Mouse (Mus musculus) c-Kit-positive CD71-positive TER-119-negative erythroid progenitor cells, embryonic 14.5 days (primary cell): ENCODE measurements around the gene Olfr1009.
"Not testable (repeated sequence)": the region's sequence is repeated elsewhere in the genome, so short reads cannot be mapped to it uniquely, and the experiment has no call there.

Experiments used
- DNase-seq: peaks from one replicate; pipeline ENCODE4 v3.0.0-alpha.2; 2013; ENCODE audit warnings: low read depth

Gene Olfr1009

DNA sequence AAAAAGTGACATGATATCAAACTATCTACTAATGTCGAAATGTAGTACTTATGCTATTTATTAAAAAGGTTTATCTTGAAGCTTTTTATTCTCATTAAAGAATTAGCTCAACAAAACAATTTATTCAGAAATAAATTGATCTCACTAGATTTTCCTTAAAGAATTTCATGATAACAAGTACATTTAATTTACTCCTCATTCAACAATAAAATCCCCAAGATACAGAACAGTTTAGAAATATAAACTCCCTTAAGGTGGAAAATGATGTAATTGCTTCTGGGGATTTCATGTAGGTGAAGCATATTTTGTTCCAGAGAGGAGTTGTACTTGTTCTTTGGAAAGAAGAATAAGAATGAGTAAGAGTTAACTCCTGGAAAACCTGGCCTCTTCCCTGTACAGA, at the start of gene Olfr1009:
TSS of gene Olfr1009 (plus strand) at position 301 of the 400 bp plus-strand sequence.
- no peak for DNase-seq

DNA sequence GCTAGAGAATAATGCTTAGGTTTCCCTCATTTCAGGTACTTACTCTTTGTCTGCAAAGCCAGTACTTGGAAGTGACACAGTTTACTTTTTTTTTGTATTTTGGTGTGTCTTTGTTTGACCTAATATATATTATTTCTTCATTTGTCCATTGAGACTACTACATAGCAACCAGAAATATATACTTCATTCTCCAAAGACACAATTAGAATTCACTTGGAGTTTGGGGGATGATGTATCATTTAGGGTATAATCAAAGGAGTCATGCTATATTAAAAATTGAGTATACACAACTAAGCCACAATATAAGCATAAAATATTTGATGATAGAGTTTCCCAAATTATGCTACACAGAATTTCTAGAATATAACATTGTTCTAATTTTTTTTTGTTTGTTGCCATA, 36.6 kb upstream of the Olfr1009 start, which contains the start of gene Olfr1006:
TSS of gene Olfr1006 (minus strand) at position 101 of the 400 bp plus-strand sequence.
- DNase-seq, result no peak

DNA sequence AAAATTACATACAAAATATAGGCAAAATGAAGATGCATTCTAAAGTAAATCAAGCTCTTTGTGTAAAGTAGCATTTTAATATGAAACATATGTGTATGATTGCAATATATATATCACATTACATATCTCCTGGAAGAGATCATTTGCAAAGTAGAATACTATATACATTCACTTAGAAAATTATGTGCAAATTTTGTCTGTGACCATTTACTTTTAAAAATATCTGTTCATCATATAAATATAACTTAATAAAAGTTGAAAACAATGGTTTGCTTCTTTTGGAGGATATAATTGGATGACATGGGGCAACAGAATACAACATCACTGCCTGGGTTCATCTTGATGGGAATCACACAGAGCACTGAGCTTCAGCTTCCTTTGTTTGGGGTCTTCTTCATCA, 26.1 kb upstream of the Olfr1009 start, which contains the start of gene Olfr1008:
TSS of gene Olfr1008 (plus strand) at position 301 of the 400 bp plus-strand sequence.
- DNase-seq, result no peak

DNA sequence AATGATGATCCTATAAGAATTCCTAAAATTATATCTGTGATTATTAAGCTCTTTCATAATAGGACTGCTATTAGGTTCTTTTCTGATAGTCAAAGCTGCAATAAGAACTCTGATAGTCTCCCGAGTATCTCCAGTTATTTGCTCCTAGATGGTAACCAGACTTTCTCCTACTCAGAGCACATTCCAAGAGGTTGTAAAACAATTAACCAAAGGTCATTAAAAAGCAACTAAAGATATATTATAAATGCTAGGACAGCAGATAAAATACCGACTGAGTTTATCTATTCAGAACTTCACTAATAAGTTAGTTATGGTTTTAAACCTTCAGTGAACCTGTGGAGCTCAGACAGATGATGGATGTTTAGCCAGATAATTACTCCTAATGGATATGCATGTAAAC, 4.5 kb upstream of the Olfr1009 start:
- not testable (repeated sequence) for DNase-seq

DNA sequence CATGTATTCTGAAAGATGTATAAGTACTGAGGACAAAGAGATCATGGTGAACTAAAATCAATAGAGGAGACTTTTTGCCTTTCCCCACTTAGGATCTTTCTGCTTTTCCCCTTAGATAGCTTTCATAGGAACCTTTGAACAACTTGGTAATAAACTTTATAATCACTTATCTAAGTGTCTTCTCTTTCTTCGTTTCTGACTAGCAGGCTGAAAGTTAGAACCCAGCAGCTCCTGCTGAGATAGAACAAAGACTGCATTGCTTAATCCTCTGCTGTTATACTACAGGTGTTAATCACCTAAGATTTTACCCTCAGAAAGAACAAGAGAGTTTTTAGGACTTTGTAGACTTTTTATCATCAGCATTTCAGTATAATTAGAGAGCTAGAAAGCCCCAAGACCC, 4.1 kb upstream of the Olfr1009 start:
- DNase-seq, result no peak

DNA sequence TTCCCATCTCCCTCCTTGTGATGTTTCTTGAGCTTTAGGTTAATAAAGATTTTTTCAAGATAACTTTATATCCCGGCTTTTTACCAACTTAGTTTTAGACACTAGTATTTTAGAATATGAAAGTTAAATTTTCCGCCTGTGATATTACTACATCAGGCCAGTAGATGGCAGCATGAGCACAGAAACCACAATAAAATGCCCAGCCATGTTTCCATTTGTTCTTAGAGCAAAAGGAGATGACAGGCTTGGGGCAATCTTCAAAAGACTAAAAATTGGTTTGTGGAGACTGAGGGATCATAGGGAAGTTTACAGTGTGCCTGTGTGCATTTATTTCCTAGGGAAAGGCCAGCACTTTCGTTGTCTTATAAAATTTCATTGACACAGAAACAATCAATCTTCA, 10.6 kb downstream of the Olfr1009 start:
- no peak for DNase-seq

DNA sequence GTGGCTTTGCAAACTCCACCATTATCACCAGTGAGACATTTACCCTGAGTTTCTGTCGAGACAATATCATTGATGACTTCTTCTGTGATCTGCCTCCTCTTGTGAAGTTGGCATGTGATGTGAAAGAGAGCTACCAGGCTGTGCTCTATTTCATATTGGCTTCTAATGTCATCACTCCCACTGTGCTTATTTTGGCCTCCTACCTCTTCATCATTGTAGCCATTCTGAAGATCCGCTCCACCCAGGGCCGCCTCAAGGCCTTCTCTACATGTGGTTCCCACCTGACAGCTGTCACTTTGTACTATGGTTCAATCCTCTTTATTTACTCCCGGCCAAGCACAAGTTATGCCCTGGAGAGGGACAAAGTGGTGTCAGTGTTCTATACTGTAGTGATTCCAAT, 38.6 kb downstream of the Olfr1009 start:
- no peak for DNase-seq

DNA sequence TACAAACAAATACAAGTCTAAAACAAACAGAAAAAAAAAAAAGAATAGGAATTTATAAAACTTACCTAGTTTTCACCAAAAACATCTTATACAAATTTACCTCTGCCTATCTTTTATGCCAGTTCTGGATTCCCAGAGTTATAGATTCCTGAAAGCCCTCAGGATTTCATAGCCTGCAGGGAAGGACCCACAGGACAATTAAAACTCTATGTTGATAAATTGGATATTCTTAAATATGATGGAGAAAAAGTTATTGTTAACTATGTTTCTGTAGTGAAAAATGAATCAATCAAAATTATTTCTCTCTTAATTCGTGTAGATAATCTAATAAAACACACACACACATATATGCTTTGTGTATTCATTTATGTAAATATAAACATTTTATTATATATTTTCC, 47.4 kb downstream of the Olfr1009 start, which contains the start of gene Olfr1012:
TSS of gene Olfr1012 (minus strand) at position 101 of the 400 bp plus-strand sequence.
- DNase-seq, result no peak

DNA sequence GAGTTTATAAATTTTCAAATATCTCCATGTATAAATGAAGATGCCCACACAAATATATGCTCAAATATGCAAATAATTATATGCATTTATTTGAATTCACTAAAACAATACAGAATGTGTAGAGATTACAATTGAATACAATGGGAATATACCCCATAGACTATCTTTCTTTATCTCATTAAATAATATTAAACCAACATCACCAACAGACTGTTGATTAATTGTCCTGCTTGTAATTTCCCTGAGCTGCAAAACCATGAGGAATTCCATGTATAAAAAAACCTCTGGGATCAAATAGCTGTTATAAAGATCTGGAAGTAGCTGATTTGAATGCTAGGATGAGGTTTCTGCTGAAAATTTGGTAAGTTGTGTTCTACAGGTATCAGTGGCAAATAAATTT, 51.6 kb downstream of the Olfr1009 start, which contains the start of gene Olfr1013:
TSS of gene Olfr1013 (plus strand) at position 301 of the 400 bp plus-strand sequence.
- DNase-seq, result no peak

DNA sequence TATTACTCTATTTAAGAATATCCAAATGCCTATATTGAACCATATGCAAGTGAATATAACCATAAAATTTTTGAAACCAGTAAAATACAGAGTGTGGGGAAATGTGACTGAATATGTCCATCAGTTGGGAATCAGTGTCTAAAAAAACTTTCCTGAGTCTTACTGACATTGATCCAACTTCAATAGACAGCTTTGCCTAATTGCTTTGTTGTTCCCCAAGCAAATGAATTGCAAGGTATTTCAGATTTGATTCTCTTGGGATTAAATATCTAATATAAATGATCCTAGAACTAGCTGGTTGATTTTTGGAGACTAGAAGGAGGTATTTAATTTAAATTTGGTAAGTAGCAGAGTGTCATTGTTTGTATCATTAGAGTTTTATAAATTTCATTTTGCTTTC, 57.2 kb downstream of the Olfr1009 start, which contains the start of gene Olfr1014:
TSS of gene Olfr1014 (plus strand) at position 301 of the 400 bp plus-strand sequence.
- DNase-seq, result no peak
